Mouse (Mus musculus) liver, postnatal 0 days (tissue): ENCODE measurements around the gene Magix. TPM values are rescaled to one million over a fixed set of nuclear protein-coding genes. Genes with fewer than 3 reads are reported as not detected.

ENCODE experiments used
- ATAC-seq: fragments of 200-750 bp; cut with Nextera tagmentation; 2 replicates; pipeline ENCODE4 v1.8.0; 2017; ENCODE audit warnings: mild to moderate bottlenecking, moderate library complexity
- DNase-seq: peaks from one replicate; pipeline ENCODE4 v3.0.0-alpha.2; 2016
- H3K27ac ChIP-seq: fragments of 300-500 bp; sonication (generic); 2 replicates; pipeline ENCODE4 v1.5.1; 2014; ENCODE audit warnings: antibody characterized with exemption, moderate library complexity, mild to moderate bottlenecking, low read depth
- H3K27me3 ChIP-seq: fragments of 300-500 bp; sonication (generic); 2 replicates; pipeline ENCODE4 v1.6.1; 2014; ENCODE audit warnings: low read length, control low read depth, mixed read lengths; ENCODE audit not compliant: insufficient read depth
- H3K36me3 ChIP-seq: fragments of 300-500 bp; sonication (generic); replicated peaks from 2 replicates; pipeline ENCODE4 v1.6.1; 2014; ENCODE audit warnings: mild to moderate bottlenecking, control low read depth, low read length, moderate library complexity, mixed read lengths; ENCODE audit not compliant: insufficient read depth
- H3K4me1 ChIP-seq: fragments of 300-500 bp; sonication (generic); 2 replicates; pipeline ENCODE4 v1.6.1; 2014; ENCODE audit warnings: antibody characterized with exemption, mild to moderate bottlenecking, control low read depth; ENCODE audit not compliant: insufficient read depth
- H3K4me2 ChIP-seq: fragments of 300-500 bp; sonication (generic); 2 replicates; pipeline ENCODE4 v1.6.1; 2014; ENCODE audit warnings: low read depth, mild to moderate bottlenecking, low read length, moderate library complexity, mixed read lengths
- H3K4me3 ChIP-seq: fragments of 300-500 bp; sonication (generic); 2 replicates; pipeline ENCODE4 v1.5.1; 2014; ENCODE audit warnings: low read depth, low read length
- H3K9ac ChIP-seq: fragments of 300-500 bp; sonication (generic); replicated peaks from 2 replicates; pipeline ENCODE4 v1.6.1; 2014; ENCODE audit warnings: mild to moderate bottlenecking, moderate library complexity
- H3K9me3 ChIP-seq: fragments of 300-500 bp; sonication (generic); 2 replicates; pipeline ENCODE4 v1.6.1; 2016; ENCODE audit warnings: mild to moderate bottlenecking, control low read depth, low read length, mixed read lengths
- CTCF ChIP-seq: sonication (generic); IDR thresholded peaks from 2 replicates; pipeline ENCODE4 v1.5.1; 2016; ENCODE audit warnings: antibody characterized with exemption, low read depth
- EP300 ChIP-seq: IDR thresholded peaks from 2 replicates; pipeline ENCODE4 v1.6.1; 2016; ENCODE audit warnings: antibody characterized with exemption, low read depth, mild to moderate bottlenecking
- WGBS: fragments of 180-500 bp; shearing (Covaris S2); extraction: QIAGEN DNeasy Blood & Tissue Kit; methylation state at CpG from one replicate; pipeline ENCODE4 v1.1.7; 2014; ENCODE audit not compliant: insufficient replicate concordance; 5-methylcytosine and 5-hydroxymethylcytosine counted together
- polyA plus RNA-seq: library from polyadenylated mRNA; unstranded; fragments of >200 nt; fragmentation: Nextera tagmentation; extraction: Ambion mirVana; gene quantifications from 2 replicates; pipeline ENCODE4 v1.2.1, GENCODE M21; 2015

Gene Magix
- polyA plus RNA-seq, 1 experiment from 2014 or later = 2.4 TPM

GRCm38 (mm10) chrX:7679405-7680056 is 1.5 kb downstream of the Magix start:
- Histone ChIP-seq H3K4me2 (peak overlapping the region; percentile 70), H3K36me3 (no peaks in the 10 kb centered on the region), H3K9ac (no peak overlapping the region), H3K27me3 (no peaks in the 10 kb centered on the region), H3K9me3 (no peaks in the 10 kb centered on the region), H3K4me3 (peak overlapping the region; percentile 29), H3K27ac (no peak overlapping the region), H3K4me1 (no peaks in the 10 kb centered on the region; the same call in 1 of the 2 replicates)
- TF ChIP-seq CTCF (peak; percentile 87), EP300 (no peak)
- DNase-seq (peak; percentile 90), ATAC-seq (peak; percentile 96)
- 14% methylated on average over 27 of the region's 27 CpGs for WGBS

GRCm38 (mm10) chrX:7678986-7679385 is 2.1 kb downstream of the Magix start:
- ATAC-seq (no peak), DNase-seq (no peak)
- Histone ChIP-seq H3K27ac (no peak overlapping the region), H3K36me3 (no peaks in the 10 kb centered on the region), H3K27me3 (no peaks in the 10 kb centered on the region), H3K9me3 (no peaks in the 10 kb centered on the region), H3K4me1 (peaks cover under 1% of the 10 kb centered on the region), H3K9ac (no peak overlapping the region), H3K4me2 (no peak overlapping the region; the same call in 1 of the 2 replicates), H3K4me3 (no peak overlapping the region)
- WGBS = 29% methylated on average over 3 of the region's 3 CpGs
- no peak for TF ChIP-seq EP300
- TF ChIP-seq CTCF = peak; percentile 17; the same call in 1 of the 2 replicates

- peak overlapping the region; percentile 66 for H3K4me2 ChIP-seq
- 25% methylated on average over 10 of the region's 10 CpGs for WGBS
- H3K36me3 ChIP-seq = no peaks in the 10 kb centered on the region
- no peak for ATAC-seq
- H3K4me3 ChIP-seq = peak overlapping the region; percentile 25
- no peaks in the 10 kb centered on the region for H3K27me3 ChIP-seq
- no peak for DNase-seq
- H3K9ac ChIP-seq = 0 out of 2 replicates have a peak overlapping the region, but pooled peaks have one; percentile 13
- no peaks in the 10 kb centered on the region for H3K9me3 ChIP-seq
- TF ChIP-seq EP300 (no peak), CTCF (no peak)
- no peak overlapping the region for H3K27ac ChIP-seq
- peaks cover 6% of the 10 kb centered on the region for H3K4me1 ChIP-seq
These were observed 6.1 kb downstream of the Magix start for GRCm38 (mm10) chrX:7675001-7675380.

- H3K27me3 ChIP-seq = no peaks in the 10 kb centered on the region
- peak overlapping the region; percentile 66 for H3K4me2 ChIP-seq
- 0 out of 2 replicates have a peak, but pooled peaks have one; percentile 6 for ATAC-seq
- H3K27ac ChIP-seq = peak overlapping the region; percentile 62
- peak overlapping the region; percentile 25 for H3K4me3 ChIP-seq
- H3K36me3 ChIP-seq = no peaks in the 10 kb centered on the region
- 30% methylated on average over 27 of the region's 28 CpGs for WGBS
- TF ChIP-seq EP300 = no peak
- no peak for TF ChIP-seq CTCF
- H3K9ac ChIP-seq = peak overlapping the region; percentile 13; the same call in 1 of the 2 replicates
- peaks cover 6% of the 10 kb centered on the region for H3K4me1 ChIP-seq
- H3K9me3 ChIP-seq = no peaks in the 10 kb centered on the region
- no peak for DNase-seq
These were observed 6.6 kb downstream of the Magix start for GRCm38 (mm10) chrX:7674284-7675000.

- Histone ChIP-seq H3K27ac (peak overlapping the region; percentile 62), H3K4me3 (peak overlapping the region; percentile 25; the same call in 1 of the 2 replicates), H3K4me1 (peaks cover 6% of the 10 kb centered on the region; the same call in 1 of the 2 replicates), H3K9ac (no peak overlapping the region), H3K36me3 (no peaks in the 10 kb centered on the region), H3K4me2 (peak overlapping the region; percentile 66), H3K9me3 (no peaks in the 10 kb centered on the region), H3K27me3 (no peaks in the 10 kb centered on the region)
- 20% methylated on average over 12 of the region's 12 CpGs for WGBS
- DNase-seq (peak; percentile 41), ATAC-seq (peak; percentile 33)
- no peak for TF ChIP-seq EP300
- no peak for TF ChIP-seq CTCF
These were observed 7.3 kb downstream of the Magix start for GRCm38 (mm10) chrX:7673578-7674281.

GRCm38 (mm10) chrX:7672739-7673138 is 8.3 kb downstream of the Magix start:
- 0 out of 2 replicates have a peak overlapping the region, but pooled peaks have one; percentile 1 for H3K4me2 ChIP-seq
- H3K27ac ChIP-seq = no peak overlapping the region
- WGBS = 46% methylated on average over 6 of the region's 6 CpGs
- H3K9ac ChIP-seq = no peak overlapping the region
- ATAC-seq (no peak), DNase-seq (no peak)
- H3K4me1 ChIP-seq = peaks cover 6% of the 10 kb centered on the region; the same call in 1 of the 2 replicates
- no peaks in the 10 kb centered on the region for H3K36me3 ChIP-seq
- H3K27me3 ChIP-seq = no peaks in the 10 kb centered on the region
- no peak overlapping the region for H3K4me3 ChIP-seq
- no peaks in the 10 kb centered on the region for H3K9me3 ChIP-seq
- TF ChIP-seq EP300 (no peak), CTCF (no peak)
